Mouse (Mus musculus) neural tube, embryonic 12.5 days (tissue): ENCODE results near the gene Apbb2. TPM values are rescaled to one million over a fixed set of nuclear protein-coding genes. Genes with fewer than 3 reads are reported as not detected.

Source experiments
- ATAC-seq: fragments of 200-750 bp; cut with Nextera tagmentation; 2 replicates; pipeline ENCODE4 v1.8.0; 2017; ENCODE audit warnings: low read depth, mild to moderate bottlenecking, moderate TSS enrichment, moderate library complexity; ENCODE audit not compliant: low FRiP score
- H3K27ac ChIP-seq: fragments of 300-500 bp; sonication (generic); 2 replicates; pipeline ENCODE4 v1.5.1; 2016
- H3K27me3 ChIP-seq: fragments of 300-500 bp; sonication (generic); replicated peaks from 2 replicates; pipeline ENCODE4 v1.6.1; 2016; ENCODE audit warnings: mild to moderate bottlenecking
- H3K36me3 ChIP-seq: fragments of 300-500 bp; sonication (generic); 2 replicates; pipeline ENCODE4 v1.6.1; 2016; ENCODE audit warnings: mild to moderate bottlenecking
- H3K4me1 ChIP-seq: fragments of 300-500 bp; sonication (generic); 2 replicates; pipeline ENCODE4 v1.6.1; 2016
- H3K4me2 ChIP-seq: fragments of 300-500 bp; sonication (generic); replicated peaks from 2 replicates; pipeline ENCODE4 v1.6.1; 2016; ENCODE audit warnings: mild to moderate bottlenecking
- H3K4me3 ChIP-seq: fragments of 300-500 bp; sonication (generic); 2 replicates; pipeline ENCODE4 v1.5.1; 2016
- H3K9ac ChIP-seq: fragments of 300-500 bp; sonication (generic); 2 replicates; pipeline ENCODE4 v1.6.1; 2016; ENCODE audit warnings: mild to moderate bottlenecking
- H3K9me3 ChIP-seq: fragments of 300-500 bp; sonication (generic); 2 replicates; pipeline ENCODE4 v1.6.1; 2016; ENCODE audit warnings: mild to moderate bottlenecking
- WGBS: fragments of 180-500 bp; shearing (Covaris S2); methylation state at CpG from one replicate; pipeline ENCODE4 v1.1.7; 2016; 5-methylcytosine and 5-hydroxymethylcytosine counted together
- polyA plus RNA-seq: library from polyadenylated mRNA; unstranded; fragments of >200 nt; fragmentation: Nextera tagmentation; extraction: Ambion mirVana; gene quantifications from 2 replicates; pipeline ENCODE4 v1.2.1, GENCODE M21; 2016

The Apbb2 gene
- polyA plus RNA-seq, 1 experiment from 2014 or later: 80.5 TPM

- no peak for ATAC-seq
- no peak overlapping the region for H3K27ac ChIP-seq
- H3K4me2 ChIP-seq: no peak overlapping the region
- WGBS: 94% methylated on average over 15 of the region's 15 CpGs
- no peak overlapping the region for H3K9ac ChIP-seq
- no peaks in the 10 kb centered on the region for H3K27me3 ChIP-seq
- H3K4me1 ChIP-seq: 0 out of 2 replicates have a peak, but pooled peaks cover under 1% of the 10 kb centered on the region
- no peaks in the 10 kb centered on the region for H3K9me3 ChIP-seq
- H3K4me3 ChIP-seq: no peak overlapping the region
- H3K36me3 ChIP-seq: no peaks in the 10 kb centered on the region
Observed at GRCm38 (mm10) chr5:66421230-66421629, 197.4 kb downstream of the Apbb2 start.

- WGBS: 73% methylated on average over 7 of the region's 7 CpGs
- Histone ChIP-seq H3K27ac (no peak overlapping the region), H3K4me3 (no peak overlapping the region), H3K4me2 (no peak overlapping the region), H3K9ac (no peak overlapping the region), H3K36me3 (no peaks in the 10 kb centered on the region), H3K4me1 (peaks cover 10% of the 10 kb centered on the region; the same call in 1 of the 2 replicates), H3K27me3 (no peaks in the 10 kb centered on the region), H3K9me3 (no peaks in the 10 kb centered on the region)
- ATAC-seq: no peak
Observed at GRCm38 (mm10) chr5:66420011-66420410, 198.6 kb downstream of the Apbb2 start.

- no peak for ATAC-seq
- Histone ChIP-seq H3K4me2 (no peak overlapping the region), H3K36me3 (no peaks in the 10 kb centered on the region), H3K4me1 (peaks cover 14% of the 10 kb centered on the region; the same call in 1 of the 2 replicates), H3K27me3 (no peaks in the 10 kb centered on the region), H3K4me3 (no peak overlapping the region), H3K27ac (no peak overlapping the region), H3K9me3 (no peaks in the 10 kb centered on the region), H3K9ac (no peak overlapping the region)
- 73% methylated on average over 8 of the region's 8 CpGs for WGBS
Observed at GRCm38 (mm10) chr5:66417289-66417688, 201.3 kb downstream of the Apbb2 start.

GRCm38 (mm10) chr5:66415700-66416543 lies 202.7 kb downstream of the Apbb2 start:
- Histone ChIP-seq H3K4me1 (peaks cover 14% of the 10 kb centered on the region; the same call in 1 of the 2 replicates), H3K9ac (no peak overlapping the region), H3K9me3 (no peaks in the 10 kb centered on the region), H3K4me2 (no peak overlapping the region), H3K4me3 (no peak overlapping the region), H3K36me3 (no peaks in the 10 kb centered on the region), H3K27me3 (no peaks in the 10 kb centered on the region), H3K27ac (no peak overlapping the region)
- 55% methylated on average over 7 of the region's 7 CpGs for WGBS
- peak; percentile 48; the same call in 1 of the 2 replicates for ATAC-seq

GRCm38 (mm10) chr5:66415033-66415697 lies 203.4 kb downstream of the Apbb2 start:
- WGBS: 71% methylated on average over 9 of the region's 9 CpGs
- Histone ChIP-seq H3K4me2 (no peak overlapping the region), H3K27ac (no peak overlapping the region), H3K36me3 (no peaks in the 10 kb centered on the region), H3K9ac (no peak overlapping the region), H3K4me3 (no peak overlapping the region), H3K9me3 (no peaks in the 10 kb centered on the region), H3K27me3 (no peaks in the 10 kb centered on the region), H3K4me1 (peaks cover 14% of the 10 kb centered on the region; the same call in 1 of the 2 replicates)
- peak; percentile 33; the same call in 1 of the 2 replicates for ATAC-seq

GRCm38 (mm10) chr5:66413402-66413801 lies 205.2 kb downstream of the Apbb2 start:
- Histone ChIP-seq H3K36me3 (no peaks in the 10 kb centered on the region), H3K9me3 (no peaks in the 10 kb centered on the region), H3K4me1 (peaks cover 14% of the 10 kb centered on the region; the same call in 1 of the 2 replicates), H3K27me3 (no peaks in the 10 kb centered on the region), H3K27ac (no peak overlapping the region), H3K4me2 (no peak overlapping the region), H3K9ac (no peak overlapping the region), H3K4me3 (no peak overlapping the region)
- ATAC-seq: no peak
- 48% methylated on average over 5 of the region's 5 CpGs for WGBS

GRCm38 (mm10) chr5:66412821-66413220 lies 205.8 kb downstream of the Apbb2 start:
- 56% methylated on average over 3 of the region's 3 CpGs for WGBS
- H3K4me1 ChIP-seq: peaks cover 14% of the 10 kb centered on the region; the same call in 1 of the 2 replicates
- H3K27me3 ChIP-seq: no peaks in the 10 kb centered on the region
- no peak overlapping the region for H3K4me3 ChIP-seq
- H3K36me3 ChIP-seq: no peaks in the 10 kb centered on the region
- ATAC-seq: no peak
- no peaks in the 10 kb centered on the region for H3K9me3 ChIP-seq
- no peak overlapping the region for H3K27ac ChIP-seq
- H3K9ac ChIP-seq: no peak overlapping the region
- no peak overlapping the region for H3K4me2 ChIP-seq

- ATAC-seq: no peak
- H3K27me3 ChIP-seq: no peaks in the 10 kb centered on the region
- H3K4me2 ChIP-seq: no peak overlapping the region
- no peak overlapping the region for H3K9ac ChIP-seq
- WGBS: 76% methylated on average over 5 of the region's 5 CpGs
- no peaks in the 10 kb centered on the region for H3K36me3 ChIP-seq
- no peak overlapping the region for H3K27ac ChIP-seq
- H3K4me1 ChIP-seq: no peaks in the 10 kb centered on the region
- H3K9me3 ChIP-seq: no peaks in the 10 kb centered on the region
- H3K4me3 ChIP-seq: no peak overlapping the region
Observed at GRCm38 (mm10) chr5:66408546-66408945, 210.0 kb downstream of the Apbb2 start.

- no peak overlapping the region for H3K4me2 ChIP-seq
- no peak overlapping the region for H3K4me3 ChIP-seq
- 46% methylated on average over 4 of the region's 5 CpGs for WGBS
- ATAC-seq: no peak
- no peaks in the 10 kb centered on the region for H3K36me3 ChIP-seq
- no peaks in the 10 kb centered on the region for H3K27me3 ChIP-seq
- H3K4me1 ChIP-seq: no peaks in the 10 kb centered on the region
- H3K9me3 ChIP-seq: no peaks in the 10 kb centered on the region
- no peak overlapping the region for H3K27ac ChIP-seq
- H3K9ac ChIP-seq: no peak overlapping the region
Observed at GRCm38 (mm10) chr5:66407948-66408347, 210.6 kb downstream of the Apbb2 start.

- WGBS: 92% methylated on average over 7 of the region's 7 CpGs
- ATAC-seq: no peak
- Histone ChIP-seq H3K4me2 (no peak overlapping the region), H3K36me3 (no peaks in the 10 kb centered on the region), H3K4me3 (no peak overlapping the region), H3K9ac (no peak overlapping the region), H3K4me1 (no peaks in the 10 kb centered on the region), H3K27ac (no peak overlapping the region), H3K27me3 (no peaks in the 10 kb centered on the region), H3K9me3 (no peaks in the 10 kb centered on the region)
Observed at GRCm38 (mm10) chr5:66406431-66406830, 212.2 kb downstream of the Apbb2 start.

- H3K4me3 ChIP-seq: no peak overlapping the region
- no peaks in the 10 kb centered on the region for H3K36me3 ChIP-seq
- no peak overlapping the region for H3K9ac ChIP-seq
- WGBS: 81% methylated on average over 12 of the region's 12 CpGs
- no peak for ATAC-seq
- no peaks in the 10 kb centered on the region for H3K4me1 ChIP-seq
- H3K27me3 ChIP-seq: no peaks in the 10 kb centered on the region
- H3K27ac ChIP-seq: no peak overlapping the region
- no peaks in the 10 kb centered on the region for H3K9me3 ChIP-seq
- no peak overlapping the region for H3K4me2 ChIP-seq
Observed at GRCm38 (mm10) chr5:66405731-66406399, 212.7 kb downstream of the Apbb2 start.

- 86% methylated on average over 6 of the region's 6 CpGs for WGBS
- no peaks in the 10 kb centered on the region for H3K9me3 ChIP-seq
- no peak overlapping the region for H3K4me2 ChIP-seq
- no peak for ATAC-seq
- no peaks in the 10 kb centered on the region for H3K27me3 ChIP-seq
- no peak overlapping the region for H3K27ac ChIP-seq
- H3K4me1 ChIP-seq: no peaks in the 10 kb centered on the region
- H3K9ac ChIP-seq: no peak overlapping the region
- H3K36me3 ChIP-seq: no peaks in the 10 kb centered on the region
- H3K4me3 ChIP-seq: no peak overlapping the region
Observed at GRCm38 (mm10) chr5:66405305-66405704, 213.3 kb downstream of the Apbb2 start.
